Mouse (Mus musculus): ENCODE measurements at regions not wholly inside any gene's neighbourhood (a gene's known extent, or its start where the extent isn't known, plus 50 kb on each side); places are given as distances from the start of the nearest gene placed in this dataset.

DNA sequence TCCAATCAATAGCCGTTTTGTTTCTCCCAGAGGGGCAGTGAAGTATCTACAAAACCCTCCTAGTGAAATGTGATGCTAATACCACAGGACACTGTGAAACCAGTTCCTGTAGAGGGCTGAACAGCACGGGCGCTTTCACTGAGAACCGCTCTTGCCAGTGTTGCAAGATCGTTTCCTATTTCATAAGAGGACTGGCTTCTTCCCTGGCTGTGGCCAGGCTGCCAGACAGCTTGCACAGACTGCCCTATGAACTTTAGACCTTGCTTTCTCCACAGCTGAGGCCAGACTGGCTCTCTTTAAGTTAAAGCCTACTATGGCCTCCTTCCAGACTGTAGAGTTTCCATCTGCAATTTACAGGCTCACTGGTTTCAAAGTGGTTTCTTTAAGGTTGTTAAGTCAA is 173.8 kb upstream of the Prdm1 start:
- H3K9me3 ChIP-seq (ENCODE audit: control insufficient read depth, low read length), result no peaks in the 10 kb centered on the region
- no peak for TF ChIP-seq TAL1 (IDR thresholded peaks at IDR 0.05; ENCODE audit: low read length)
- no peak for TF ChIP-seq GATA1 (IDR thresholded peaks at IDR 0.05; ENCODE audit: low read length)
- no peaks in the 10 kb centered on the region for H3K4me1 ChIP-seq (ENCODE audit: control insufficient read depth)
- H3K27me3 ChIP-seq (ENCODE audit: control insufficient read depth), result no peaks in the 10 kb centered on the region
- H3K4me3 ChIP-seq (replicated peaks), result no peak overlapping the region
- no peaks in the 10 kb centered on the region for H3K36me3 ChIP-seq (ENCODE audit: control insufficient read depth)

GRCm38 (mm10) chr10:44699988-44700537 is 171.8 kb upstream of the Prdm1 start:
- H3K9me3 ChIP-seq (ENCODE audit: control insufficient read depth, low read length), result no peaks in the 10 kb centered on the region
- H3K4me3 ChIP-seq (replicated peaks), result no peak overlapping the region
- no peaks in the 10 kb centered on the region for H3K36me3 ChIP-seq (ENCODE audit: control insufficient read depth)
- H3K4me1 ChIP-seq (ENCODE audit: control insufficient read depth), result no peaks in the 10 kb centered on the region
- TF ChIP-seq TAL1 (IDR thresholded peaks at IDR 0.05; ENCODE audit: low read length) (no peak), GATA1 (IDR thresholded peaks at IDR 0.05; ENCODE audit: low read length) (no peak)
- no peaks in the 10 kb centered on the region for H3K27me3 ChIP-seq (ENCODE audit: control insufficient read depth)

DNA sequence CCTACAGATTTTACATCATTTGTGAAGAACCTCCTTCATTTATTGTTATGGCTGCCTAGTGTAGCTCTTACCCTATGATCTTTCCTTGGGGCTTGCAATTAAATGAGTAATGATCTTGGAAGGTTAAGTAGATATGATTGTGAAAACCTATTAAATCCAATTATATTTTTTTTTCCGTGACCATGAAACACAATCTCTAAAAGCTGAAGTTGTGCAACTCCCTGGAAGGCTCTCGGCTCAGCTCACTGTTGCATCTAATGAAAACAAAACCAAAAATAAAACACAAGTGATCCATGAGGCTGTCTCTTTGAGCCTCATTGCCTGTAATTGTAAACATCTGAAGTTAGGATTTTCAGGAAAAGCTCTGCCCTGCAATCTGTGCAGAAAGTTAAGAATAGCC is 169.7 kb upstream of the Prdm1 start:
- TF ChIP-seq GATA1 (IDR thresholded peaks at IDR 0.05; ENCODE audit: low read length) (no peak), TAL1 (IDR thresholded peaks at IDR 0.05; ENCODE audit: low read length) (no peak)
- Histone ChIP-seq H3K9me3 (ENCODE audit: control insufficient read depth, low read length) (no peaks in the 10 kb centered on the region), H3K36me3 (ENCODE audit: control insufficient read depth) (no peaks in the 10 kb centered on the region), H3K4me3 (replicated peaks) (no peak overlapping the region), H3K27me3 (ENCODE audit: control insufficient read depth) (no peaks in the 10 kb centered on the region), H3K4me1 (ENCODE audit: control insufficient read depth) (no peaks in the 10 kb centered on the region)

DNA sequence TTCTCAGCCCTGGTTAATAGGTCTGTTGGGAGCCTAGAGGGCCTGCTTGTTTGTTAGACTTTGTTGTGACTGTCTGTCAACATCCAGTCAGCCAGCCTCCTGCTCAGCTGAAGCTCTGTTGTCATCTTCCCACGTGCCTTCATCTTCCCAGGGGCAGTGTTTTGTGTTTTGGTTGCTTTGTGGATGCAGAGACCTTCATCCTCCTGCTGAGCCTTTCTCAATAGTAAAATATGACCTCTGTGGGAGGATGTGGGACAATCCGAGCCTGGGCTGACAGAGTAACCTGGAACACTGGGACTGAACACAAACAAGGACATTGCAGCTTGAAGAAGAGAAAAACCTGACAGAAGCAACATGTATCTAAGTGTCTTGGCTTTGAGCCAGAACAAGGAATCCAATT is 168.7 kb upstream of the Prdm1 start:
- no peaks in the 10 kb centered on the region for H3K9me3 ChIP-seq (ENCODE audit: control insufficient read depth, low read length)
- no peaks in the 10 kb centered on the region for H3K27me3 ChIP-seq (ENCODE audit: control insufficient read depth)
- no peaks in the 10 kb centered on the region for H3K4me1 ChIP-seq (ENCODE audit: control insufficient read depth)
- H3K4me3 ChIP-seq (replicated peaks), result no peak overlapping the region
- H3K36me3 ChIP-seq (ENCODE audit: control insufficient read depth), result no peaks in the 10 kb centered on the region
- TF ChIP-seq GATA1 (IDR thresholded peaks at IDR 0.05; ENCODE audit: low read length) (no peak), TAL1 (IDR thresholded peaks at IDR 0.05; ENCODE audit: low read length) (no peak)

- Histone ChIP-seq H3K9me3 (ENCODE audit: control insufficient read depth, low read length) (no peaks in the 10 kb centered on the region), H3K4me1 (ENCODE audit: control insufficient read depth) (no peaks in the 10 kb centered on the region), H3K27me3 (ENCODE audit: control insufficient read depth) (no peaks in the 10 kb centered on the region), H3K36me3 (ENCODE audit: control insufficient read depth) (no peaks in the 10 kb centered on the region), H3K4me3 (replicated peaks) (no peak overlapping the region)
- TF ChIP-seq GATA1 (IDR thresholded peaks at IDR 0.05; ENCODE audit: low read length) (no peak), TAL1 (IDR thresholded peaks at IDR 0.05; ENCODE audit: low read length) (no peak)
Observed at GRCm38 (mm10) chr10:44691590-44692327, 163.5 kb upstream of the Prdm1 start.

- Histone ChIP-seq H3K4me1 (ENCODE audit: control insufficient read depth) (peaks cover 6% of the 10 kb centered on the region; the same call in 1 of the 2 replicates), H3K4me3 (replicated peaks) (no peak overlapping the region), H3K36me3 (ENCODE audit: control insufficient read depth) (no peaks in the 10 kb centered on the region), H3K27me3 (ENCODE audit: control insufficient read depth) (no peaks in the 10 kb centered on the region), H3K9me3 (ENCODE audit: control insufficient read depth, low read length) (no peaks in the 10 kb centered on the region)
- TF ChIP-seq TAL1 (IDR thresholded peaks at IDR 0.05; ENCODE audit: low read length) (no peak), GATA1 (IDR thresholded peaks at IDR 0.05; ENCODE audit: low read length) (no peak)
Observed at GRCm38 (mm10) chr10:44688555-44688954, 160.3 kb upstream of the Prdm1 start.

GRCm38 (mm10) chr10:44686055-44686454 is 157.8 kb upstream of the Prdm1 start:
- H3K36me3 ChIP-seq (ENCODE audit: control insufficient read depth), result no peaks in the 10 kb centered on the region
- no peak overlapping the region for H3K4me3 ChIP-seq (replicated peaks)
- H3K27me3 ChIP-seq (ENCODE audit: control insufficient read depth), result no peaks in the 10 kb centered on the region
- H3K9me3 ChIP-seq (ENCODE audit: control insufficient read depth, low read length), result no peaks in the 10 kb centered on the region
- TF ChIP-seq TAL1 (IDR thresholded peaks at IDR 0.05; ENCODE audit: low read length) (no peak), GATA1 (IDR thresholded peaks at IDR 0.05; ENCODE audit: low read length) (no peak)
- H3K4me1 ChIP-seq (ENCODE audit: control insufficient read depth), result peaks cover 6% of the 10 kb centered on the region; the same call in 1 of the 2 replicates

DNA sequence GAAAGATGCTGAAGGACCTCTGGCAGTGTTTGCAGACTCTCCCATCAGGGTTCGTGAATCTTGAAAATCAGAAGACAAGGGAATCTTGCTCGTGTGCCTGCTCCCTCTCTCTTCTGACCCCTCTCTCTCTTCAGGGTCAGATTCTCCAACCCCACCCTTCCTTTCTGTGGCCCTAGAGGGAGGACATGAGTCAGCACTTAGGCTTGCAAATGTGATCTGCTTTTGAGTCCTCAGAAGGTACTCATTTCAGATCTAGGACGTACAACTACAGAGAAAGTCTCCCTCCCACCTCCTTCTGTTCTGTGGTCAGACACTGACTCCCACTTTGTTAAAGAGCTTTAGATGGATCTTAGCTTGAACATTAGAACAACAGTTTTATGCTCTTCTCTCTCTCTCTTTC is 156.9 kb upstream of the Prdm1 start:
- no peaks in the 10 kb centered on the region for H3K36me3 ChIP-seq (ENCODE audit: control insufficient read depth)
- no peak overlapping the region for H3K4me3 ChIP-seq (replicated peaks)
- H3K9me3 ChIP-seq (ENCODE audit: control insufficient read depth, low read length), result no peaks in the 10 kb centered on the region
- peaks cover 6% of the 10 kb centered on the region; the same call in 1 of the 2 replicates for H3K4me1 ChIP-seq (ENCODE audit: control insufficient read depth)
- TF ChIP-seq TAL1 (IDR thresholded peaks at IDR 0.05; ENCODE audit: low read length) (no peak), GATA1 (IDR thresholded peaks at IDR 0.05; ENCODE audit: low read length) (no peak)
- no peaks in the 10 kb centered on the region for H3K27me3 ChIP-seq (ENCODE audit: control insufficient read depth)

- Histone ChIP-seq H3K4me3 (replicated peaks) (no peak overlapping the region), H3K27me3 (ENCODE audit: control insufficient read depth) (no peaks in the 10 kb centered on the region), H3K4me1 (ENCODE audit: control insufficient read depth) (no peaks in the 10 kb centered on the region), H3K36me3 (ENCODE audit: control insufficient read depth) (no peaks in the 10 kb centered on the region), H3K9me3 (ENCODE audit: control insufficient read depth, low read length) (no peaks in the 10 kb centered on the region)
- TF ChIP-seq TAL1 (IDR thresholded peaks at IDR 0.05; ENCODE audit: low read length) (no peak), GATA1 (IDR thresholded peaks at IDR 0.05; ENCODE audit: low read length) (no peak)
Observed at GRCm38 (mm10) chr10:44676506-44676905, 148.2 kb upstream of the Prdm1 start.
